Mouse (Mus musculus) heart, adult 2 months (tissue): ENCODE data around the gene Stc2. TPM values are rescaled to one million over a fixed set of nuclear protein-coding genes. Genes with fewer than 3 reads are reported as not detected.

Source experiments
- DNase-seq, 2 experiments: peaks; one replicate each; pipeline ENCODE4 v3.0.0; 2021
- H3K27ac ChIP-seq: fragments of 200-600 bp; 2 replicates; pipeline ENCODE4 v1.8.1; 2022
- H3K27me3 ChIP-seq: fragments of 200-500 bp; 2 replicates; pipeline ENCODE4 v1.6.1; 2012; ENCODE audit warnings: mild to moderate bottlenecking, low read length, inconsistent platforms, mixed read lengths; ENCODE audit not compliant: control insufficient read depth, insufficient read depth
- H3K36me3 ChIP-seq: fragments of 200-500 bp; 2 replicates; pipeline ENCODE4 v1.6.1; 2012; ENCODE audit warnings: low read length, inconsistent platforms; ENCODE audit not compliant: control insufficient read depth, insufficient read depth
- H3K4me1 ChIP-seq: fragments of 200-500 bp; 2 replicates; pipeline ENCODE4 v1.6.1; 2011; ENCODE audit warnings: low read length; ENCODE audit not compliant: control insufficient read depth, insufficient read depth
- H3K4me3 ChIP-seq: fragments of 200-600 bp; 2 replicates; pipeline ENCODE4 v1.8.1; 2022
- H3K79me2 ChIP-seq: fragments of 200-500 bp; replicated peaks from 2 replicates; pipeline ENCODE4 v1.6.1; 2012; ENCODE audit warnings: mild to moderate bottlenecking, inconsistent platforms, low read length, moderate library complexity, mixed read lengths; ENCODE audit not compliant: control insufficient read depth, insufficient read depth
- H3K9ac ChIP-seq: fragments of 200-500 bp; 2 replicates; pipeline ENCODE4 v1.6.1; 2012; ENCODE audit warnings: low read depth, mild to moderate bottlenecking, control low read depth, inconsistent platforms, low read length, mixed read lengths
- CTCF ChIP-seq: fragments of 200-600 bp; IDR thresholded peaks from 2 replicates; pipeline ENCODE4 v1.8.1; 2022; ENCODE audit warnings: antibody characterized with exemption, mild to moderate bottlenecking, moderate library complexity
- EP300 ChIP-seq: fragments of 200-500 bp; IDR thresholded peaks from 2 replicates; pipeline ENCODE4 v1.6.1; 2011; ENCODE audit warnings: low read depth, low read length, control low read depth; ENCODE audit not compliant: insufficient read depth
- POLR2A ChIP-seq: fragments of 200-500 bp; IDR thresholded peaks from 2 replicates; pipeline ENCODE4 v1.6.1; 2011; ENCODE audit warnings: mild to moderate bottlenecking, low read depth, low read length, control low read depth; ENCODE audit not compliant: insufficient read depth
- WGBS: fragments of 180-500 bp; shearing (Covaris S2); methylation state at CpG from one replicate; pipeline ENCODE4 v1.1.7; 2018; 5-methylcytosine and 5-hydroxymethylcytosine counted together
- intact Hi-C: fragments of 180-260 bp; cut with DNase I; formaldehyde crosslinking; loops from one replicate; pipeline ENCODE4 v1.15.1; 2025
- polyA plus RNA-seq: library from polyadenylated mRNA; depleted of rRNA; stranded (reverse); fragments of >200 nt; gene quantifications from 2 replicates; pipeline ENCODE4 v1.2.3, GENCODE M21; 2012; rRNA removed
- total RNA-seq, 2 experiments: library from RNA; stranded (reverse); gene quantifications; 2 replicates each; pipeline ENCODE4 v1.2.3; 2021

Stc2 gene
- total and polyA plus RNA-seq, 3 experiments, result 8.3 to 20.7 (median 14.1) TPM

DNA sequence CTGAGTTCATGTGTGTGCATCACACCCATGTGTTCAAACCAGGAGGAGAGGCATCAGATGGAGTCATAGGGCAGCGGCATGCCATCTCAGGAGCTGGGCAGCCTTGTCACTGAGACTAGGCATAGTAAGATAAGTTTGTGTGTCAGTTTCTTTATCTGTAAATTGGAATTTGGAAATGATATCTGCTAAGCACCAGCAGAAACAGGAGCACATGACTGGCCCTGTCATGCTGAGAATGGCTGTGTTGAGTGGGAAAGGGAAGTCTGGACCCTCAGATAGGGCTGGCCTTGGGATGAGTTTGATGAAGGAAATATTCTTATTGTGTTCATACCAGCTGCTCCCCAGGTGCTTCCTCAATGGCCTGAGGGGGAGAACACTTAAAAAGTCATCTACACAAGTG is 14.1 kb downstream of the Stc2 start:
- DNase-seq, result peak in 1 of 2 experiments; percentile 8
- intact Hi-C loops, result no loop called here
- Histone ChIP-seq H3K4me1 (no peaks in the 10 kb centered on the region), H3K4me3 (no peak overlapping the region), H3K27me3 (no peaks in the 10 kb centered on the region), H3K9ac (no peak overlapping the region), H3K27ac (no peak overlapping the region), H3K36me3 (no peaks in the 10 kb centered on the region), H3K79me2 (no peaks in the 10 kb centered on the region)
- TF ChIP-seq POLR2A (no peak), EP300 (no peak), CTCF (no peak)
- WGBS, result 63% methylated on average over 1 of the region's 1 CpGs

DNA sequence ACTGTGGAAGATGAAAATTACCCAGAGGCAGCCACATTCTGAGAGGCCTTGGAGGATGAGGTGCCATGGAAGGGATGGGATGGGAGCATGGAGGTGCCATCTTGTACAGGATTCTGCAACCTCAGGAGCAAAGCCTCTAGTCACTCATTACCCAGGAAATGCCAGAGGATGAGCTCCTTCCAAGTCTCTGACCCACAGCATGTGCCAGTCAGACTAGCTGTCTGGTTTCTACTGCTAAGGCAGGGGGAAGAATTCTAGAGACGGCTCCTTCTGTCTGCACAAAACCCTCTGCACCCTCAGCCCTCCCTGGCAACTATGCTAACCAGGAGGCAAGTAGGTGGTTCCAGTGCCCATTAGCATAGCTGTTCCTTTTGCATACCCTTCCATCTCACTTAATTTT is 15.4 kb downstream of the Stc2 start:
- 85% methylated on average over 1 of the region's 1 CpGs for WGBS
- H3K27me3 ChIP-seq, result no peaks in the 10 kb centered on the region
- intact Hi-C loops, result no loop called here
- H3K9ac ChIP-seq, result no peak overlapping the region
- no peak overlapping the region for H3K27ac ChIP-seq
- H3K79me2 ChIP-seq, result no peaks in the 10 kb centered on the region
- TF ChIP-seq CTCF, result no peak
- TF ChIP-seq EP300, result no peak
- TF ChIP-seq POLR2A, result no peak
- no peaks in the 10 kb centered on the region for H3K36me3 ChIP-seq
- no peak for DNase-seq
- no peaks in the 10 kb centered on the region for H3K4me1 ChIP-seq
- no peak overlapping the region for H3K4me3 ChIP-seq

Other genes with a start within 250 kb of the Stc2 start
- gene Gm17332, start 187.6 kb downstream of the Stc2 start, total RNA-seq, result not detected
- not detected in 2 replicates for gene Gm17332, start 187.6 kb downstream of the Stc2 start, polyA plus RNA-seq